8 mouse cellular contexts compared by ENCODE assay signal in the genomic region with DNA sequence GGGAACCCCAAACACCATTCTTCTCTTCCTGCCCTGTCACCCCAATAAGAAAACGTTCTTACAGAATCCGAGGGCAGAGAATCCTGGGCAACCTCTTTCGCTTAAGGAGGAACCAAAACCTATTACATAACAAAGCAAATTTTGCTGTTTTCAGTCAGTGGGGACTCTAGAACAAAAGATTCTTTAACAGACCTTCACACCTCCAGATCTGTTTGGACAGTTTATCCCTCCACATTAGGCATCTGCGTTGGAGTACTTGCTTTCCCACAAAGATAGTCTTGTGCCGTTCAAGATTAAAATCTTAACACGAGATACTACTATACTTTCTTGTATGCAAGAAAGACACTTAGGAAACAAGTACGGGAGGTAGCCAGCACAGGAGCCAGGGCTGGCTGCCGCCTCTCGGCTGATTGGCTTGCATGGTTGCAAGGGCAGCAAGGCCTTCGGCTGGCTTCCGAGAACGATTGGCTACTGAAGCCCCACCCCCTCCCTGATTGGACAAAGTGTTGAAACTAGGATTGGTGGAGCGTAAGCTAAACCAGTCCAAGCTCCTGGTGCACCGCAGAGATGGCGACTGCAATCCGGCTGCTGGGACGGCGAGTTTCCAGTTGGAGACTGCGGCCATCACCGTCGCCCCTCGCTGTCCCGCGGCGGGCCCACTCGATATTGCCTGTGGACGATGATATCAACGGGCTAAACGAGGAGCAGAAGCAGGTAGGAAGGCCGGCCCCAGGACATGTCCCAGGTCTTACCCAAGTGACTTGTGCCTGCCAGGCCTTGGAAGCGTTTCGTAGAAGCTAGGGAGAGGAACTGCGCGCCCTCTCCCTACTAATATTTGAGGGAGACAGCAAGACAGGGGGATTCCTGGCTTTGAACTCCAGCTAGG. TPM values are rescaled to one million over a fixed set of nuclear protein-coding genes. Genes with fewer than 3 reads are reported as not detected.
DNase-seq lines count a peak whose midpoint lies in the region; ATAC-seq lines count a peak whose summit lies in the region.

Gene Ivd, plus strand, starts transcription at position 501 of the 886 bp plus-strand sequence.

- H3K4me1 ChIP-seq in lung, embryonic 16.5 days (replicated peaks; ENCODE audit: control insufficient read depth, insufficient read depth, low read length) = peaks cover 9% of the 10 kb centered on the region

- peak within 1 kb of the TSS; percentile 82 for H3K4me3 ChIP-seq in lung, embryonic 16.5 days (ENCODE audit: low read length)

- no peaks in the 10 kb centered on the region for H3K36me3 ChIP-seq in lung, embryonic 16.5 days (ENCODE audit: control insufficient read depth, insufficient read depth, low read length)

- DNase-seq in MEL-GATA-1-ER (ENCODE audit: extremely low read depth, low read depth) = peak; percentile 96
- peak; percentile 90 for DNase-seq in cerebellum, adult 8-10 months
- DNase-seq in forelimb bud, embryonic 11.5 days (ENCODE audit: low read depth, low spot score) = peak; percentile 96
- peak; percentile 78 for DNase-seq in layer of hippocampus, adult 9-10 months (ENCODE audit: low spot score)
- peak; percentile 59 for DNase-seq in ovary, postnatal 10 days (ENCODE audit: low spot score)
- DNase-seq in thymus, postnatal 10 days (ENCODE audit: low spot score in 2 of 2) = peak; percentile 85 to 88

- H3K4me2 ChIP-seq in lung, embryonic 16.5 days (ENCODE audit: low read depth, low read length) = peak within 1 kb of the TSS; percentile 74

- no peaks in the 10 kb centered on the region for H3K27me3 ChIP-seq in lung, embryonic 16.5 days (ENCODE audit: control insufficient read depth, insufficient read depth, low read depth, low read length)

- no peaks in the 10 kb centered on the region for H3K9me3 ChIP-seq in lung, embryonic 16.5 days (ENCODE audit: control insufficient read depth, low read length)

- peak within 1 kb of the TSS; percentile 71 for H3K27ac ChIP-seq in lung, embryonic 16.5 days (ENCODE audit: low read length)

- peak; percentile 99 to 100 for ATAC-seq in hematopoietic stem cell, adult 5-6 weeks (replicated peaks in 1 of 2; ENCODE audit: insufficient read depth in 1 of 2, low FRiP score in 2 of 2, low TSS enrichment in 1 of 2, low read depth in 1 of 2, poor library complexity in 2 of 2, severe bottlenecking in 2 of 2)
- peak; percentile 100 for ATAC-seq in lung, embryonic 16.5 days (ENCODE audit: low read depth)

- under 1% methylated on average over 34 of the region's 34 CpGs for WGBS in lung, embryonic 16.5 days

- peak within 1 kb of the TSS; percentile 87 for H3K9ac ChIP-seq in lung, embryonic 16.5 days (ENCODE audit: low read length)

RNA-seq across cellular contexts. Expression of gene Ivd, which starts in this region (rescaled TPM):
- total RNA-seq in hematopoietic stem cell, adult 5-6 weeks (2017) = 30.4 and 35.1 TPM in 2 replicates
- polyA plus RNA-seq in lung, embryonic 16.5 days (2015; fragmentation: Nextera tagmentation; extraction: Ambion mirVana) = 77.9 and 94.5 TPM in 2 replicates

Comparison
In these comparisons a context has a peak if more than half of its experiments do, and no peak if none do; other contexts are left out.
1. Peak in every context shown above with its lines: DNase-seq, ATAC-seq, H3K4me3 ChIP-seq and H3K27ac ChIP-seq.